Mouse (Mus musculus): Measurements from ENCODE around the gene Tssk3.

DNA sequence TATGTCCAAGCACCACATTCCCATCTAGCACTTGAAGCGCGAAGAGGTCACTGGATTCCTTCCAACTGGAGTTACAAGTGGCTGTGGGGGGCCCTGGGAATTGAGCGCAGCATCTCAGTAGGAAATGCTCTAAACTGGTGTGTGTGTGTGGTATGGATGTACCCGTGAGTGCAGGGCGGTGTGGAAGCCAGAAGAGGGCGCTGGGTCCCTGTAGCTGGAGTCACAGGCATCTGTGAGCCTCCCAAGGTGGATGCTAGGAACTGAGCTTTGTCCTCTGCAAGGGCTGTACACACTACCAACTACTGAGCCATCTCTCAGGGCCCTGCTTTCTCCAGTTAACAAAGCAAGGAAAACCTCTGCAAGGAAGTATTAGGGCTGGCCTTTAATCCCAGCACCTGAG lies 49.2 kb upstream of the Tssk3 start:
- TF ChIP-seq GATA1 (IDR thresholded peaks at IDR 0.05; ENCODE audit: borderline replicate concordance, low read length) (no peak), FLI1 (IDR thresholded peaks at IDR 0.05; ENCODE audit: low read length) (no peak)

Data from megakaryocyte, embryonic 14.5 days (primary cell).